Mouse (Mus musculus): ENCODE measurements around the gene Exo1. TPM values are rescaled to one million over a fixed set of nuclear protein-coding genes. Genes with fewer than 3 reads are reported as not detected.

Gene Exo1
- polyA plus RNA-seq (2012; rRNA removed), result 0.48 and 0.65 TPM in 2 replicates

GRCm38 (mm10) chr1:175880453-175881296, at the start of gene Exo1:
TSS of gene Exo1 (plus strand) at chr1:175880581.

GRCm38 (mm10) chr1:175920029-175920428, 39.6 kb downstream of the Exo1 start, which contains the start of gene Gm38100:
TSS of gene Gm38100 (plus strand) at chr1:175920329.

Other genes starting within 250 kb of the Exo1 start
- gene Opn3, start 187.8 kb upstream of the Exo1 start, polyA plus RNA-seq (2012; rRNA removed), result 3.5 and 4.3 TPM in 2 replicates
- 20.1 and 27.8 TPM in 2 replicates for gene Chml, start 187.7 kb upstream of the Exo1 start, polyA plus RNA-seq (2012; rRNA removed)
- not detected in 2 replicates for gene Wdr64, start 182.0 kb upstream of the Exo1 start, polyA plus RNA-seq (2012; rRNA removed)
- not detected in 2 replicates for gene Gm38100, start 39.7 kb downstream of the Exo1 start, polyA plus RNA-seq (2012; rRNA removed)
- gene Rbm8a2, start 98.5 kb downstream of the Exo1 start, polyA plus RNA-seq (2012; rRNA removed), result not detected in 2 replicates